Comparison of ENCODE assay signal across 11 mouse cellular contexts in genomic region chr11:59584539-59584938, GRCm38 (mm10). TPM values are rescaled to one million over a fixed set of nuclear protein-coding genes. Genes with fewer than 3 reads are reported as not detected.
DNase-seq lines count a peak whose midpoint lies in the region; ATAC-seq and TF ChIP-seq lines count a peak whose summit lies in the region.
"Had no signal": no experiment of that assay in that cellular context is flagged by ENCODE, and none has a peak within 500 bp of the region (broad histone marks: within the 10 kb centered on the region; RNA-seq: fewer than 3 reads in every experiment).

No protein-coding gene starts in this region.

- no peak for TF ChIP-seq EP300 in lung, postnatal 0 days (IDR thresholded peaks at IDR 0.05)

- no peaks in the 10 kb centered on the region for H3K27me3 ChIP-seq in lung, postnatal 0 days (replicated peaks; ENCODE audit: insufficient read depth, low read length)

- no peak overlapping the region for H3K4me3 ChIP-seq in lung, postnatal 0 days (ENCODE audit: low read depth, low read length)
- H3K4me3 ChIP-seq: embryonic facial prominence, embryonic 15.5 days had no signal

- DNase-seq in lung, postnatal 0 days (ENCODE audit: low spot score): peak; percentile 30
- no peak for DNase-seq in lung, adult 18-20 months
- DNase-seq in NIH3T3 (ENCODE audit: low read depth): peak; percentile 80
- peak; percentile 20 for DNase-seq in lung, postnatal 36 days
- DNase-seq in layer of hippocampus, postnatal 14 days (ENCODE audit: low spot score in 2 of 2): no peak
- no peak for DNase-seq in layer of hippocampus, adult 11-12 months (ENCODE audit: low spot score)

- H3K9me3 ChIP-seq in lung, postnatal 0 days (ENCODE audit: low read length): no peaks in the 10 kb centered on the region
- H3K9me3 ChIP-seq: embryonic facial prominence, embryonic 15.5 days had no signal

- no peak for ATAC-seq in lung, postnatal 0 days
- peak; percentile 39; the same call in 1 of the 2 replicates for ATAC-seq in common myeloid progenitor, adult 5-6 weeks (replicated peaks; ENCODE audit: low read depth, poor library complexity, severe bottlenecking)
- ATAC-seq in erythroblast, adult 5-6 weeks (replicated peaks; ENCODE audit: low FRiP score, poor library complexity, severe bottlenecking): no peak

- no peak overlapping the region for H3K9ac ChIP-seq in lung, postnatal 0 days (replicated peaks; ENCODE audit: low read depth)
- H3K9ac ChIP-seq: embryonic facial prominence, embryonic 15.5 days had no signal

- H3K4me2 ChIP-seq in lung, postnatal 0 days (replicated peaks; ENCODE audit: low read depth, low read length): no peak overlapping the region
- H3K4me2 ChIP-seq: embryonic facial prominence, embryonic 15.5 days had no signal

- 26% methylated on average over 6 of the region's 6 CpGs for WGBS in lung, postnatal 0 days

- no peaks in the 10 kb centered on the region for H3K4me1 ChIP-seq in lung, postnatal 0 days (ENCODE audit: insufficient read depth, low read depth, low read length)
- H3K4me1 ChIP-seq: embryonic facial prominence, embryonic 15.5 days had no signal

- no peaks in the 10 kb centered on the region for H3K36me3 ChIP-seq in lung, postnatal 0 days (ENCODE audit: insufficient read depth, low read length)
- H3K36me3 ChIP-seq: embryonic facial prominence, embryonic 15.5 days had no signal

- no peak for TF ChIP-seq CTCF in lung, postnatal 0 days (IDR thresholded peaks at IDR 0.05)

- H3K27ac ChIP-seq in lung, postnatal 0 days (ENCODE audit: low read length): no peak overlapping the region
- H3K27ac ChIP-seq: embryonic facial prominence, embryonic 15.5 days had no signal

RNA-seq across cellular contexts. Expression of gene Olfr222, which starts 8.5 kb away (rescaled TPM):
- not detected in 2 replicates for polyA plus RNA-seq in lung, postnatal 0 days (2015; fragmentation: Nextera tagmentation; extraction: Ambion mirVana)
- not detected in 2 replicates for total RNA-seq in common myeloid progenitor, adult 5-6 weeks (2017)
- not detected for total RNA-seq in layer of hippocampus, postnatal 14 days (2021)
- total RNA-seq in erythroblast, adult 5-6 weeks (2015; ENCODE audit: low replicate concordance): not detected in 2 replicates
- not detected in 2 replicates for total RNA-seq in erythroblast, adult 5-6 weeks (2017; ENCODE audit: low replicate concordance)
- total RNA-seq: heart, adult 8-10 months; layer of hippocampus, adult 8-10 months had no signal

RNA-seq across cellular contexts. Expression of gene Olfr223, which starts 8.6 kb away (rescaled TPM):
- not detected in 2 replicates for polyA plus RNA-seq in lung, postnatal 0 days (2015; fragmentation: Nextera tagmentation; extraction: Ambion mirVana)
- total RNA-seq in common myeloid progenitor, adult 5-6 weeks (2017): not detected in 2 replicates
- total RNA-seq in layer of hippocampus, postnatal 14 days (2021): not detected
- not detected in 2 replicates for total RNA-seq in erythroblast, adult 5-6 weeks (2015; ENCODE audit: low replicate concordance)
- not detected in 2 replicates for total RNA-seq in erythroblast, adult 5-6 weeks (2017; ENCODE audit: low replicate concordance)
- total RNA-seq: heart, adult 8-10 months; layer of hippocampus, adult 8-10 months had no signal
- polyA plus RNA-seq: embryonic facial prominence, embryonic 15.5 days had no signal

RNA-seq across cellular contexts. Expression of gene Nlrp3, which starts 43.2 kb away (rescaled TPM):
- 0.74 and 1.5 TPM in 2 replicates for polyA plus RNA-seq in lung, postnatal 0 days (2015; fragmentation: Nextera tagmentation; extraction: Ambion mirVana)
- 2.8 and 7.3 TPM in 2 replicates for total RNA-seq in common myeloid progenitor, adult 5-6 weeks (2017)
- 1 to 10 TPM; 1.0 to 1.9 TPM for total RNA-seq in layer of hippocampus, postnatal 14 days (2021)
- 5.9 TPM in 1 of 2 replicates, not detected in the other for total RNA-seq in erythroblast, adult 5-6 weeks (2015; ENCODE audit: low replicate concordance)
- total RNA-seq in erythroblast, adult 5-6 weeks (2017; ENCODE audit: low replicate concordance): 1.3 and 3.0 TPM in 2 replicates

RNA-seq across cellular contexts. Expression of gene Zkscan17, which starts 58.0 kb away (rescaled TPM):
- 13.1 and 13.3 TPM in 2 replicates for polyA plus RNA-seq in lung, postnatal 0 days (2015; fragmentation: Nextera tagmentation; extraction: Ambion mirVana)
- 14.9 and 23.1 TPM in 2 replicates for total RNA-seq in common myeloid progenitor, adult 5-6 weeks (2017)
- 10 to 100 TPM in 1 of 2 experiments, 1 to 10 TPM in 1; 9.4 to 13.3 TPM for total RNA-seq in layer of hippocampus, postnatal 14 days (2021)
- 1.3 and 3.5 TPM in 2 replicates for total RNA-seq in erythroblast, adult 5-6 weeks (2015; ENCODE audit: low replicate concordance)
- 2.2 and 2.7 TPM in 2 replicates for total RNA-seq in erythroblast, adult 5-6 weeks (2017; ENCODE audit: low replicate concordance)

Comparison
In these comparisons a context has a peak if more than half of its experiments do, and no peak if none do; other contexts are left out.
1. DNase-seq: peak in lung, postnatal 0 days (single experiment), NIH3T3 (single experiment) and lung, postnatal 36 days (single experiment); none in lung, adult 18-20 months (0 of 2), layer of hippocampus, postnatal 14 days (0 of 2) and layer of hippocampus, adult 11-12 months (single experiment).